Mouse (Mus musculus) MEL (cell line): ENCODE results near the gene Sapcd2.

Source experiments
- CTCF ChIP-seq, 3 experiments: IDR thresholded peaks in 2 of 3; conservative IDR thresholded peaks in 1 of 3; 2 replicates each; pipeline ENCODE4 v1.5.1; 2011 to 2012; ENCODE audit warnings: low read length in 3 of 3, low read depth in 2 of 3, mild to moderate bottlenecking in 2 of 3, improper control_type of control experiment in 1 of 3, inconsistent platforms in 1 of 3, mixed read lengths in 1 of 3, moderate library complexity in 1 of 3; ENCODE audit not compliant: control insufficient read depth in 1 of 3, insufficient read depth in 1 of 3, poor library complexity in 1 of 3, severe bottlenecking in 1 of 3
- HCFC1 ChIP-seq: IDR thresholded peaks from 2 replicates; pipeline ENCODE4 v1.6.1; 2012; ENCODE audit warnings: low read depth, mild to moderate bottlenecking, inconsistent platforms, low read length, improper control_type of control experiment, moderate library complexity
- MYC ChIP-seq: IDR thresholded peaks from 2 replicates; pipeline ENCODE4 v1.6.1; 2011; ENCODE audit warnings: low read depth, mild to moderate bottlenecking, low read length, improper control_type of control experiment, moderate library complexity

DNA sequence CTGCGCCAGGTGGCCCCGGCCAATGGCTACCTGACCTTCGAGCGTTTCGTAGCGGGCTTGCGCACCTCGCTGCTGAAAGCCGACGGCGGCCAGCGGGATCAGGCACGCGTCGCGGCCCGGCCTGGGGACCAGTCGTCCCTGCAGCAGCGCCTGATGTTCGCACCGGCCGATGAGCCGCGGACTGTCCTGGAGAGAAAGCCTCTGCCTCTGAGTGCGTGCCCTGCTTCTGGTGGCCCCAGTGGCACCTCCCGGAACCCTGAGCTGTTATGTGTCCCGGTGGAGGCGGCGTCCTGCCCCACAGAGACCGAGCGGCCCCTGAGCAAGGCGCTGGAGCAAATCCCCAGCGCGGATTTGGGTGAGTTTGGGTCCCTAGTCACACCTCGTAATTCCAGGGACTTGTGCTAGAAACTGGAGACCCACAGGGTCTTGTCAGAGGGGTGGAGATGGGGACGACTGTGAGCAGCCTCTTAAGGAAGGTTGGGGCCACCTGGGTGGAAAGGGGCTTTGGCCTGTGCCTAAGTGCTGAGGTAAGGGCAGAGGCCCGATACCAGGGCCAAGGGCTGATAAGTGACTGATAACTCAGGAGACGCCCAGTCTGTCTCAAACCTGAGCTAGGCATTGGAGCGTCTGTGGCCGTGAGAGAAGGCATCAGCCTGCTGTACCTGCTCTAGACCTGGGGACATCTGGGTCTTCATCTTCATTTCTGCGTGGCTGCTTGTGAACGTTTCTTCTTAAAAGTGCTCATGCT lies 697 bp downstream of the Sapcd2 start:
- TF ChIP-seq CTCF (IDR thresholded peaks at IDR 0.05 in 2 of 3, conservative IDR thresholded peaks at IDR 0.05 in 1 of 3; ENCODE audit: control insufficient read depth in 1 of 3, insufficient read depth in 1 of 3, low read depth in 2 of 3, low read length in 3 of 3, poor library complexity in 1 of 3, severe bottlenecking in 1 of 3) (no peak), MYC (no peak), HCFC1 (no peak)
